Mouse (Mus musculus) kidney, embryonic 14.5 days (tissue): ENCODE data around the gene Evi5. TPM values are rescaled to one million over a fixed set of nuclear protein-coding genes. Genes with fewer than 3 reads are reported as not detected.

Experiments
- ATAC-seq: fragments of 200-750 bp; cut with Nextera tagmentation; 2 replicates; pipeline ENCODE4 v1.8.0; 2017; ENCODE audit warnings: moderate number of reproducible peaks, mild to moderate bottlenecking, moderate TSS enrichment, moderate library complexity; ENCODE audit not compliant: low FRiP score, low TSS enrichment
- H3K27ac ChIP-seq: fragments of 300-500 bp; sonication (generic); 2 replicates; pipeline ENCODE4 v1.5.1; 2014; ENCODE audit warnings: low read depth, mild to moderate bottlenecking, low read length, moderate library complexity, mixed read lengths
- H3K27me3 ChIP-seq: fragments of 300-500 bp; sonication (generic); 2 replicates; pipeline ENCODE4 v1.6.1; 2014; ENCODE audit warnings: mild to moderate bottlenecking, low read length; ENCODE audit not compliant: control insufficient read depth, insufficient read depth
- H3K36me3 ChIP-seq: fragments of 300-500 bp; sonication (generic); 2 replicates; pipeline ENCODE4 v1.6.1; 2014; ENCODE audit warnings: low read length, mixed read lengths; ENCODE audit not compliant: control insufficient read depth, insufficient read depth
- H3K4me1 ChIP-seq: fragments of 300-500 bp; sonication (generic); 2 replicates; pipeline ENCODE4 v1.6.1; 2014; ENCODE audit warnings: low read length, mixed read lengths; ENCODE audit not compliant: control insufficient read depth, insufficient read depth
- H3K4me2 ChIP-seq: fragments of 300-500 bp; sonication (generic); replicated peaks from 2 replicates; pipeline ENCODE4 v1.6.1; 2014; ENCODE audit warnings: low read depth, mild to moderate bottlenecking, low read length
- H3K4me3 ChIP-seq: fragments of 300-500 bp; sonication (generic); 2 replicates; pipeline ENCODE4 v1.5.1; 2014; ENCODE audit warnings: mild to moderate bottlenecking, low read length
- H3K9ac ChIP-seq: fragments of 300-500 bp; sonication (generic); 2 replicates; pipeline ENCODE4 v1.6.1; 2014; ENCODE audit warnings: low read depth, mild to moderate bottlenecking, low read length, moderate library complexity
- H3K9me3 ChIP-seq: fragments of 300-500 bp; sonication (generic); 2 replicates; pipeline ENCODE4 v1.6.1; 2016; ENCODE audit warnings: low read length; ENCODE audit not compliant: control insufficient read depth
- WGBS: fragments of 180-500 bp; shearing (Covaris S2); extraction: QIAGEN DNeasy Blood & Tissue Kit; methylation state at CpG from one replicate; pipeline ENCODE4 v1.1.7; 2014; 5-methylcytosine and 5-hydroxymethylcytosine counted together
- polyA plus RNA-seq: library from polyadenylated mRNA; unstranded; fragments of >200 nt; fragmentation: Nextera tagmentation; extraction: Ambion mirVana; gene quantifications from 2 replicates; pipeline ENCODE4 v1.2.1, GENCODE M21; 2014

Evi5 gene
- polyA plus RNA-seq, 1 experiment from 2014 or later: 74.6 TPM

DNA sequence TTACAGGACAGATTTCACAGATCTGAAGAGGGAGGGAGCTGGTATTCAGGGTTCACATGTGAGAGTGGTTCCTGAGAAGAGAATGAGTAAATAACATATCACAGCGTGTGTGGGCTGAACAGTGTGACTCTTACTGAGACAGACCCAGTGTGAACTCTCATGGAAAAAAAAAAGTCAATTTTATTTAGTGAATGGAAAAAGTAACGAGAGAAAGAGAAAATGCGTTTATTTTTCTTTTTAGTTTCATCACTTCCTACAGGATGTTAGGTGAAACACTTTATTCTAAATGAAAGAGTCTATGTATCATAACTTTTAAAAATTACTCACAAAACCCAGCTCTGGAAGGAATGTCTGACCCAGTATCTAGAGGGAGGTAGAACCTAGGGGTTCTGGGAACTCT is 143.5 kb downstream of the Evi5 start:
- peaks cover 56% of the 10 kb centered on the region for H3K27me3 ChIP-seq
- H3K36me3 ChIP-seq: no peaks in the 10 kb centered on the region
- 49% methylated on average over 3 of the region's 3 CpGs for WGBS
- no peaks in the 10 kb centered on the region for H3K9me3 ChIP-seq
- no peak overlapping the region for H3K9ac ChIP-seq
- H3K27ac ChIP-seq: no peak overlapping the region
- H3K4me1 ChIP-seq: 0 out of 2 replicates have a peak, but pooled peaks cover 4% of the 10 kb centered on the region
- ATAC-seq: no peak
- no peak overlapping the region for H3K4me3 ChIP-seq
- H3K4me2 ChIP-seq: no peak overlapping the region

DNA sequence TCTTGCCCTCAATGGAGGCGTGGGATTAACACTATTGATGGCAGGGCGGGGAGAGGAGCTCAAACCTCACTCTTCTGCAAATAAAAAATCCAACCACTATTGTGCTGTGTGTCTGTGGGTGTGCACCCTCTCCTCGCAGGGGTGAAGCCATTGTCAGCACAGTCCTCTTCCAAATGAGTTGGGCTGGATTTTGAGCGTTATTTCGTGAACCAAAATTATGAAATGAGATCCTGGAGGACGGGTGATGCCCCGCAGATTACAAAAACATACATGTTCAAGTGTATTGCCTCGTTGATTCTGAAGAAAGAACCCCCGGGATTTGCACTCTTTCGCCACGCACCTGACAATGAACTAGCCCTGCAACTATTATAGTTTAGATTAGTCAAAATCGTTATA is 147.9 kb downstream of the Evi5 start:
- ATAC-seq: no peak
- 17% methylated on average over 12 of the region's 12 CpGs for WGBS
- H3K27ac ChIP-seq: no peak overlapping the region
- no peak overlapping the region for H3K9ac ChIP-seq
- peaks cover 23% of the 10 kb centered on the region for H3K4me1 ChIP-seq
- no peaks in the 10 kb centered on the region for H3K9me3 ChIP-seq
- no peaks in the 10 kb centered on the region for H3K36me3 ChIP-seq
- H3K4me3 ChIP-seq: no peak overlapping the region
- peaks cover 94% of the 10 kb centered on the region for H3K27me3 ChIP-seq
- H3K4me2 ChIP-seq: peak overlapping the region; percentile 38; the same call in 1 of the 2 replicates

DNA sequence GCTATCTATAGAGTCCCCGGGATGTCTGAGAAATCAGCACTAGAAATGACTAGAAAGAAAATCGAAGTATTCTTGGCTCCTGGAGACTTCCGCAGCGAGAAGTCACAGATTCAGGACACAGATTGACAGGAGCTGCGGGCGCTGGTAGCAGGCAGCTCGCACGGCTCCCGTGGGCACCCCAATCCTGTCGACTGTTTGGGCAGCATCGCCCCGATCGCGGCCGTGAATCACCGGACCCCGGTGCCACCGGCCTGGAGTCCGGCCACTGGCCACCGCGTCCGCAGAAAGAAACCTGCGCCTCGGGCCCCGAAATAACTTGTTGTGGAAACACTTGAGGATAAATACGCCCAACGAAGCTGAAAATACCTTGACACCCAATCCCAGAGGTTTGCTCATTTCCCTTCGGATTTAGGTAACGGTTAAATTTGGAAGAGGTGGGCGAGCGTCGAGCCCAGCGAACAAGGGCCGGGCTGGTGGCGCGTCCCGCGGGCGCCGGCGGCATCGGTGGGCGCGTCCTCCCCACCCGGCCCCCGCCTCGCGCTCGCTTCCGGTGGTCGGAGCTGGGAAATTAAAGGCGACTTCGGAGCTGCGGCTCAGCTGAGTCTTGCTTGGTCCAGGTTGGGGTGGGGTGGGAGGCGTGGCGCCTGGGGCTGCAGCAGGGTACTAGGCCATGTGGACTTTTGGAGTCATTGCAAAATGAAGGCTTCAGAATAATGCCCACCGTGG is 148.5 kb downstream of the Evi5 start:
- Histone ChIP-seq H3K4me1 (peaks cover 26% of the 10 kb centered on the region), H3K4me3 (peak overlapping the region; percentile 28), H3K9me3 (no peaks in the 10 kb centered on the region), H3K9ac (no peak overlapping the region), H3K4me2 (peak overlapping the region; percentile 38), H3K36me3 (no peaks in the 10 kb centered on the region), H3K27ac (no peak overlapping the region), H3K27me3 (peaks cover 94% of the 10 kb centered on the region)
- under 1% methylated on average over 57 of the region's 57 CpGs for WGBS
- ATAC-seq: no peak

- WGBS: 1% methylated on average over 40 of the region's 41 CpGs
These were observed 149.3 kb downstream of the Evi5 start, which contains the start of gene Gfi1 for GRCm38 (mm10) chr5:107725435-107726261. TSS of gene Gfi1 (minus strand) at chr5:107726036.

DNA sequence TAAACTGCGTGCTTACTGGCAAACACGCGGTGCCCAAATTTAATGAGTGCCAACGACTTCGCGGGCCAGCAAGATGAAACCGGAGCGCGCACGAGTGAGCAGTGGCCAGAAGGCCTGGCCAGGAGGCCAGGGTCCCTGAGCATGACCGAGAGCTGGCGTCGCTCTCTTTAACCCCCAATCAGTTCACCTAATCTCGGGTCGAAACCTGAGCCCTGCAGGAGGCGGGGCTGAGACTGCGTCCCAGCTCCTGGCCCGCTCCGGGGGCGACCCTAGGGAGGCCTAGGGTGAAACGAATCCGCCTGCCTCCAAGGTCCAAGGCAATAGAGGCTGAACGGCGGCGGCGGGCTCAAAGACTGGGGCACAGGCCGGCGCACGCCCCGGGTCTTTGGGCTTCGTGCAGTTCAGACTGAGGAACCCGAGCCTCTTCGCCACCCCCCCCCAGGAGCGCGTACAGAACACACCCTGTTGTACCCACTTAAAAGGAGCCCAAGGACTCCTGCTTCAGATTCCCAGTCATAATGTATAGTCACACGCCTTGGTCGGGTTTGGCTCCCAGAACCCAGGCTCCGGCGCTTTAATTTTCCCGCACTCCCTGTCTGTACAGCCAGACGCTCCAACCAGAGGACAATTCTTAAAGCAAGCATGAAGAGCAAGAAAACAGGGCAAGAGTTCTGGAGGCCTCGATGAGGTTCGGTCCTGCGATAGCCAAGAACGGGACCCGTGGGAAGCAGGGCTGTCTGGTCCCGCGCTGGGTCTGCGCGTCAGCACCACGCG is 150.1 kb downstream of the Evi5 start:
- H3K27ac ChIP-seq: no peak overlapping the region
- ATAC-seq: peak; percentile 36; the same call in 1 of the 2 replicates
- peak overlapping the region; percentile 28; the same call in 1 of the 2 replicates for H3K4me3 ChIP-seq
- WGBS: under 1% methylated on average over 52 of the region's 52 CpGs
- H3K4me2 ChIP-seq: peak overlapping the region; percentile 38
- no peaks in the 10 kb centered on the region for H3K36me3 ChIP-seq
- peaks cover 34% of the 10 kb centered on the region for H3K4me1 ChIP-seq
- H3K9me3 ChIP-seq: no peaks in the 10 kb centered on the region
- H3K27me3 ChIP-seq: peaks cover 94% of the 10 kb centered on the region
- no peak overlapping the region for H3K9ac ChIP-seq

More at GRCm38 (mm10) chr5:107725435-107726261, 149.3 kb downstream of the Evi5 start, which contains the start of gene Gfi1:
- Histone ChIP-seq H3K9me3 (no peaks in the 10 kb centered on the region), H3K27me3 (peaks cover 94% of the 10 kb centered on the region), H3K36me3 (no peaks in the 10 kb centered on the region), H3K4me1 (peaks cover 34% of the 10 kb centered on the region), H3K4me2 (peak within 1 kb of the TSS; percentile 38), H3K27ac (no peak within 1 kb of the TSS), H3K4me3 (peak within 1 kb of the TSS; percentile 28), H3K9ac (no peak within 1 kb of the TSS)
- peak; percentile 28; the same call in 1 of the 2 replicates for ATAC-seq

GRCm38 (mm10) chr5:107723541-107724511 is 151.1 kb downstream of the Evi5 start:
- peak overlapping the region; percentile 27 for H3K4me2 ChIP-seq
- peak overlapping the region; percentile 28 for H3K4me3 ChIP-seq
- under 1% methylated on average over 49 of the region's 49 CpGs for WGBS
- ATAC-seq: no peak
- no peak overlapping the region for H3K27ac ChIP-seq
- H3K27me3 ChIP-seq: peaks cover 96% of the 10 kb centered on the region
- no peaks in the 10 kb centered on the region for H3K36me3 ChIP-seq
- H3K4me1 ChIP-seq: peaks cover 34% of the 10 kb centered on the region
- no peak overlapping the region for H3K9ac ChIP-seq
- no peaks in the 10 kb centered on the region for H3K9me3 ChIP-seq

DNA sequence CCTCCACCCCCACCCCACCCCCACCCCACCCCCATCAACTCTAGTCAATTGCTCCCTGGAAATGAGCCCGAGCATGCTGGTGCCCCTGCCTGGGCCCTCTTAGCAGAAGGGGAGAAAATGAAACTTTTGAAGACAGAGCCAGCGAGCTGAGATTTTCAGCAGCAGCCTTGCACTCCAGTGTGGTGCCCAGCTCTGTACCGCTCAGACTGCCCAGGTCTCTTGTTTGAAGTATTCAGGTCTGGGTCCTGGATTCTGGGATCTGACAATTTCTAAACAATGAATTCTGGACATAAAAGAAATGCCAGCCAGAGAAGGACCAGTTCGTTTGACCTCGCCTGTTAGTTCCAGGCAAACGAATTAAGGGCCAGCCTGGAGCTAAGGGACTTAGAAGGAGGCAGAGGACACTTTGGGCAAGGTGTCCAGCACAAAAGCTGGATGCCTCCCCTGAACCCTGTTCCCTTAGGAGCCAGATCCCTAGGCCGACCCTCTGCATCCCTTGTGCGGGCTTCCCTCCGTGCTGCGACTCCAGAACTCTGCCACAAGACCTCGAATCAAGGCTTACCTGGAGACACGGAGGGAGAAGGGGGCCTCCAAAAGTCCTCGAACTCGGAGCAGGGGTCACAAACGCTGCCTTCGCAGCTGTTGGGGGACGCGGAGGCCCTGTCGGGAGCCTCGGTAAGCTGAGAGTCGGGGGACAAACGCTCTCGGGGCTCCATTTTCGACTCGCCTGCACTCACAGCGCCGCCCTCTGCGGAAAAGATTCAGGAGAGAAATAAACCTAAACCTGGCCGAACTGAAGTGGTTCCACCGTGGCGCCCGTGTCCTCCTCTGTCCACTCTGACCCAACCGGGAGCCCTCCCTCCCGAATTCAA is 152.0 kb downstream of the Evi5 start:
- peaks cover 92% of the 10 kb centered on the region for H3K27me3 ChIP-seq
- H3K9me3 ChIP-seq: no peaks in the 10 kb centered on the region
- peak overlapping the region; percentile 27 for H3K4me2 ChIP-seq

More for the DNA sequence above, 152.0 kb downstream of the Evi5 start:
- no peak for ATAC-seq
- WGBS: under 1% methylated on average over 34 of the region's 34 CpGs
- Histone ChIP-seq H3K4me3 (peak overlapping the region; percentile 28), H3K9ac (no peak overlapping the region), H3K27ac (no peak overlapping the region), H3K36me3 (no peaks in the 10 kb centered on the region), H3K4me1 (peaks cover 34% of the 10 kb centered on the region)
